Mouse (Mus musculus): ENCODE data around the gene Tmem169.

DNA sequence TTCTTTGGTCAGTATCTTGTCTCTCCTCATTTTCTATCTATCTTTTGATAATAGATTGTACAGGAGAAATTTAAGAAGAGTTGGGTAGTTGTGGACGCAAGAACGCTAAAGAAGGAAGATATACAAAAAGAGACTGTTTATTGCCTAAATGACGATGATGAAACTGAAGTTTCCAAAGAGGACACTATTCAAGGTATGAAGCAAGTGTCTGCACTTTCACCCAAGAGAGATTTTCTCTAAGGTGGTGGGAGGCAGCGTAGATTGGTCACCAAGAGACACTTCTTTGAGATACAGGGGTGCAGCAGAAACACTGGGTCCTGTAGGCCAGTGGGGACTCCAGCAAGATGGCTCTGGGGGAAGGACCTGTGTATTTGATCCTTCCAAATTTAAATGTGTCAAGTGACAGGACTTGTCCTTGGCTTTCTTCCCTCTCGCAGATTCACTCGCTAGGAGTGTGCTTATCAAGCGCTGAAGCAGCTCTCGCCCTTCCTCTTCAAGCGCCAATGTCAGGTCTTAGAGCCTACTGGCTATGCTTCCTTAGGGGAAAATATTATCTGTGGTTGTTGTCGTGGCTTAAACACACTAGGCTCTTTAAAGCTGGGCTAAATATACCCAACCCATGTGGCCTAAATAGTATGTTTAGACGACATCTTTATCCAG, 42.1 kb downstream of the Tmem169 start:
- no peak for TF ChIP-seq CTCF (IDR thresholded peaks at IDR 0.05; ENCODE audit: extremely low read depth, insufficient read depth, low read length)
- no peak for TF ChIP-seq POLR2A (IDR thresholded peaks at IDR 0.05; ENCODE audit: extremely low read depth, insufficient read depth, low read length)
